Mouse (Mus musculus) layer of hippocampus, adult 6 months (tissue): ENCODE results near the gene Gnai2. TPM values are rescaled to one million over a fixed set of nuclear protein-coding genes. Genes with fewer than 3 reads are reported as not detected.

Source experiments
- long read RNA-seq, 2 experiments: library from polyadenylated mRNA; unstranded; transcript quantifications; one replicate each; pipeline ENCODE4 v2.0.0; 2019 to 2020
- polyA plus RNA-seq: library from polyadenylated mRNA; unstranded; fragments of <200 nt; fragmentation: Nextera tagmentation; gene quantifications from 2 replicates; pipeline ENCODE4 v1.2.3, GENCODE M21; 2021

Gene Gnai2
- polyA plus RNA-seq = 26.4 and 30.7 TPM in 2 replicates
- long read RNA-seq, experiment 1, transcript Gnai2-201 (9 exons, 2,215 nt) = major isoform, 11 of 41 reads
- long read RNA-seq, experiment 1, partial matches to known transcripts = 26 of 41 reads
- long read RNA-seq, experiment 1, other reads (novel, unspliced or antisense) = 0 of 41 reads
- long read RNA-seq, experiment 2, transcript Gnai2-201 (9 exons, 2,215 nt) = major isoform, 16 of 28 reads
- long read RNA-seq, experiment 2, partial matches to known transcripts = 8 of 28 reads
- long read RNA-seq, experiment 2, other reads (novel, unspliced or antisense) = 3 of 28 reads

DNA sequence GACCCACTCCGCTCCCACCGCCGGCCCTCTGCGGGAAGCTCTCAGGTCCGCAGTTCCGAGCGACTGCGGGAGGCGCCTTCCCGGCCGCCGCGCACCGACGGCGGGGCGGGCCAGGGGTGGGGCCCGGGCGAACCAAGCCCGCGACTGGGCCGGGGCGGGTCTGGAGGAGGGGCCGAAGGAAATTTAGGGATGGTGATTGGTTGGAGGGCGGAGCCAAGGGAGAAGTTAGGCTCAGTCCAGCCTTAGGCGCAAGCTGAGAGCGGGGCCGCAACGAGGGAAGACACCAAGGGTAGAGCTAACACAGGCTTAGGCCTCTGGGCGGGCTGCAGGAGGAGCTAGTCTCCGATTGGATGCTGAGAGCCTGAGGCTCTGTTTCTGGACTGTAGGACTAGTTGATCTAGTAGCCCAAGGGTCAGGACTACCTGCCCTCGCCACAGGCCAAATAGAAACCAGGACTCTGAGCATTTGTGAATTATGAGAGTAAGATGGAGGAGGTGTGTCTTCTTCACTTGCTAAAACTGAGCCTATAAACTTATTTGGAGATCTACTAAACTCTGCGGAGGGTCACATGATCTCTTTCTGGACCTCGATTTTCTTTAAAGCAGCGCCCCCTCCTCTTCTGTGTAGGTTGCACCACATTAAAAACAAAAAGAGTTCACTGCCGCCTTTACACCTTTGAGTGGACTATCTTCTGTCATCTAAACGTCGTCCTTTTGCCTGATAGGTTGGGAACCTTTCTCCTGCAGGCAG, at the start of gene Gnai2:
TSS of gene Gnai2 (minus strand) at position 89 of the 750 bp plus-strand sequence.

DNA sequence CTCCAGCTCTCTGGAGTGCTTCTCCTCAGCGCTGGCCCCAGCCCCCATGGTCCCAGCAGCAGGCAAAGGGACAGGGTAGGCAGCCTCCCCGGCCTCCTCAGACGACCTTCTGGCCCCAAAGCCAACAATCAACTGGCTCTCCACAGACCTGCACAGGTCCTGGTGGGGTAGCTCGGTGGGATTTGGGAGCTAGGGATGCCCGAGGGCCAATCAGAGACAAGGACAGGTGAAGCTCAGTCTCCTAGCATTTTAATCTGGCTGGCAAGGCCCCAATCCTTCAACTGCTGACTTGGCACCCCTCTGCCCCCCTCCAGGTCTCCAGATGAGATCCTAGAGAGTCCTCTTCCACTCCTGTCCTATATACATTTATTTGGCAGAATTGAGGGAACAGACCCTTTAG, 44.3 kb upstream of the Gnai2 start, which contains the start of gene Gnat1:
TSS of gene Gnat1 (minus strand) at position 212 of the 400 bp plus-strand sequence.

DNA sequence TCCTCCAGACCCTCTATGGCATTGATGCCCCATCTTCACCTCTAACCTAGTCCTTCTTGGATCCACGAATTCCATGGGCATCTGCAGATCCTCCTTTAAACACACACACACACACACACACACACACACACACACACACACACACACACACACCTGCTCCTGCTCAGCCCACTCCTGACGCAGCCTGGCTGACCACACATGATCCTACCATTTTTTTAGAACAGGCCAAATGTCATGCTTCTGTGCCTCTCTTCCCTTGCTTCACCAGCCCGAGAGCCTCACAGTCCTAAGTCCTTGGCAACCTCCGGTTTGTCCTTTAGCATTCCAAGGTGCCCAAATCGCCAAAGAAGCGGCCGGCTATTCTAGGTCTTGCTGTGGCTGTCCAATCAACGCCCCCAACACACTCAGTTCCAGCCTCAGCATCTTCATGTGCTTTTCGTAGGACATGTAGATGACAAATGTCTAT, 34.3 kb upstream of the Gnai2 start, which contains the start of gene Slc38a3:
TSS of gene Slc38a3 (minus strand) at position 51 of the 466 bp plus-strand sequence.

DNA sequence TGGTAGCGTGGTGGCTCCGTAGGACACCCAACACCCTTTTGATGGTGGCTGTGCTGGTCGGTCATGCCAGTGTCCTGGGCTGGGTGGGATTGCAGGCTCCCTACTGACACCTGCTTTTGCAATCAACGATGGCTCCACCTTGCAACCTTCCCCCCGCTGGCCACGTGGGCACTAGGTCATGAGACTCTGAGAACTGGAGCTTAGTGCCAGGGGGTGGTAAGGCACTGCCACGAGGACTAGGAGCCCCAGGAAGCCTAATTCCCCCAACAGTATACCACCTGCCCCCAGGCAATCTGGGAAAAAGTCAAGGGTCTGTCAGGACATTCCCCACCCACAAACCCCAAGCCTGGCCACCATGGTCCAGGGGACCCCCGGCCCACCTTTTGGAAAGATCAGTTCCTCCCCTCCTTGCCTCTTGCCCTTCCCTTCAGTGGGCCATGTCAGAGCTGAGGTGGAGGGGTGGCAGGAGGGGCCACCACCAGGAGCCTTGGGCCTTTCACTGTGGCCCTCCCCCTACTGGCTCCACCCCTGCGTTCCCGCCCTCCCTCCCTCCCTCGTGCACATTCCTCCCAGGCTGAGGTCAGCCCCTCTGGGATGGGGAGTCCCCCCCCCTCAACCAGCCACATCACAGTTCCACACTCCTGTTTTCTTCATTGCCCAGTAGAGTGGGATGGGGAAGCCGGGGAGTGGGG, 26.3 kb downstream of the Gnai2 start, which contains the start of gene Sema3b:
TSS of gene Sema3b (minus strand) at position 489 of the 692 bp plus-strand sequence.

DNA sequence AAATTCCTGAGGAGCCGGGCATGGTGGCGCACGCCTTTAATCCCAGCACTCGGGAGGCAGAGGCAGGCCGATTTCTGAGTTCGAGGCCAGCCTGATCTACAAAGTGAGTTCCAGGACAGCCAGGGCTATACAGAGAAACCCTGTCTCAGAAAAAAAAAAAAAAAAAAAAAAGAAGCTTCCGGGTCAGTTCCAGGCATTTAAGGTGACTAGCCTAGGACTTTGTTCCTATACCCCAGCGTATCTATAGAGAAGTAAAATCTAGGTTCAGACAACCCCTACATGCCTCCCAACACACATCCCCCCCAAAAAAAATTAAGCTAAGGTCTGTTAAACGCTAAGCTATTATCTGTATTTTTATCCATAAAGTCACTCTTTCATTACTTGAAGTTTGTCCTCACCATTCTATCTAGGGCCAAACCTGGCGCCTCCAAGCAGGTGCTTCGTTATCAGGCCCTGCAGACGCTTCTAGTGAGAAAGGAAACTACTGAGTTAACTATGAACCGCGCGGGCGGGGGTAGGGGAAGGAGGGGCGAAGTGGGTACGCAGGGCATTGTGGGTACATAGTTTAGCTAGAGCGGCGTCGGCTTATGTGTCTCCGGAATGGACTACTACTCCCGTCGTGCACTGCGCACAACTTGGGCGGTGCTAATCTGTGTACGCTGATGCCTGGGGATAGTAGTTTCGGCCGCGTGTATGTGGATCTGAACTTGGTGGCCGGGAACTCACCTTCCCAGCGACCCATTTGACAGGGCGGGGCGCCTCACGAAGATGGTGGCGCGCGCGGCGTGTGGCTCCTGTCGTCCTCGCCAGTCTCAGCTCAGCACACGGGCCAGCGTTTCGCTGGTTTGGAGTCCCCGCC, 48.0 kb downstream of the Gnai2 start, which contains the start of gene Ifrd2:
TSS of gene Ifrd2 (plus strand) at position 669 of the 859 bp plus-strand sequence.

DNA sequence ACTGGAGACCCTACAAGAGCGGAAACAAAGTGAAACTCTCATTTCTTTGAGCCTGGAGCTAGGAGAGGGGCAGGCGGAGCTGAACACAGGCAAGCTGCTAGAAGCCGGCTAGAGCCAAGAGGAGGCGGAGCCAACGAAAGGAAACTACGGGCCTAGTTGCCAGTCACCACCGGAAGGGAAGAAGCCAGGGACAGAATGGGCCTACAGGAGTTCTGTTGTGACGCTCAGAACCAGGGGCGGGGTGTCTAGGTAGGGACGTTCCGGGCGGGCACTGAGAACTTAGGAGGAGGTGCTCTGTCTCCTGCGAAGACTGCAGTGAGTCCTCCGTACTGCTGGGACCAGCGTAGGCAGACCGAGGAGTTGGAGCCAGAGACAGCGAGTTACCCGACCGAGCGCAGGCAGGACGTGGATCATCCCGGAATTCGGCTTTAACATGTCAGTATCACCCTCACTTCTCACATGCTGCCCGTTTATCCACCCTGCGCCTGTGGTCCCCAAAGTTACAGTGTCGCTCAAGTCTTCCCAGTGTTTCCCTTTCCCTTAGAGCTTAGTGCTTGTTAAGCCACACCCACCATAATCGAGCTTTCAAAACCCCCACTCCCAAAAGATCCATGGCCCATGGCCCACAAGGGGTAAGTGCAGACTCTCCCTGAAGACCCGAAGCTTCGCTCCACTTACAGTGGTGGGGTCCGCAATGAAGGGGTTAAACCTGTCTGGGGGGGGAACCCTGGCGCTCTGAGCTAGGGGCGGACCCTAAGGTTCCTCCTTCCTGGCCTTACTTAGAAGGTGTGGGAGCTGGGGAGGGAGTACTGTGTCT, 54.5 kb downstream of the Gnai2 start, which contains the start of gene Hyal3:
TSS of gene Hyal3 (plus strand) at position 318 of the 817 bp plus-strand sequence.

DNA sequence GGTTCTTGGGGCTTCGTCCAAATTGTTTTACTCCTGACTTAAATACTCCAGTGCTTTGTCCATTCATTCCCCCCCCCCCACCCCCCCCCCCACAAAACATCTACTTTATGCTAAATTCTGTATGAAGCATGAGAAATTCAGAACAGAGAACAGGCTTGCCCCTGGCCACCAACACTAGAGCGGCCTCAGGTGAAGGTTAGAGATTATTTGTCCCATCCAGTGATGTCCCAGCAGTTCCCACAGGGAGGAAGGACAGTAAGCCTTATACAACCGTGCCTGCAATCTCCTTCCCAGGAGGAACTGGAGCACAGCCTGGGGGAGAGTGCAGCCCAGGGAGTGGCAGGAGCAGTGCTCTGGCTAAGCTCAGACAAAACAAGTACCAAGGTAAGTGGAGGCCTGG, 56.6 kb downstream of the Gnai2 start, which contains the start of gene Naa80:
TSS of gene Naa80 (plus strand) at position 301 of the 400 bp plus-strand sequence.

DNA sequence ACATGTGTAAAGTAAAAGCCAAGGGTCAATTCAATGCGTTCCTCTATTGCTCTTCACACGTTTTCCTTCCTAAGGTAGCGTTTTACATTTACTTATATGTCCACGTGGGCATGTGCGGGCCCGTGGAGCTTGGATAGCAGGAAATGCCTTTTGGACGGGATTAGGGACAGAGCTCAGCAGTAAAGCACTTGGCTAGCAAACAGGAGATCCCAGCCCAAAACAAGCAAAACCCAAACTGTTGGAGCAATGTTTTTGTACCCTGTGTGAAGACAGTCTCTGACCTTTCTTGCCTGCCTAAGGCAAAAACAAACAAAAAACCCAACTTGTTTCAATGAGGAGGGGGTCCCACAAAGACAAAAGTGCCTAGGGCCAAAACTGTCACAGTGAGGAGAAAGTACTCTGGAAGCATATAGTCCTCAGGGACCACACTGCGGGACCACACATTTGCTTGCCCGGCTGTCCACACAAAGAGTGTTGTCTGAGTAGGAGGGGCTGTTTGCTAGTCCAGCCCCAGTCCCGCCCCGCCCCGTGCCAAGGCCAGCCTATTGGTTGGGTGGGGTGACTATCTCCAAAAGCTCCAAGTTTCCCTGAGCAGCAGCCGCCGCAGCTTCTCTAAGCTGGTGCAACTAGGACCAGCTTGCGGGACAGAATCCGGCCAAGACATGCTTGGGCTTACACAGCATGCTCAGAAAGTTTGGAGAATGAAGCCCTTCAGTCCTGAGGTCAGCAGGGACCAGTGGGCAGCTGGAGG, 58.6 kb downstream of the Gnai2 start, which contains the start of gene Hyal1:
TSS of gene Hyal1 (plus strand) at position 571 of the 751 bp plus-strand sequence.

DNA sequence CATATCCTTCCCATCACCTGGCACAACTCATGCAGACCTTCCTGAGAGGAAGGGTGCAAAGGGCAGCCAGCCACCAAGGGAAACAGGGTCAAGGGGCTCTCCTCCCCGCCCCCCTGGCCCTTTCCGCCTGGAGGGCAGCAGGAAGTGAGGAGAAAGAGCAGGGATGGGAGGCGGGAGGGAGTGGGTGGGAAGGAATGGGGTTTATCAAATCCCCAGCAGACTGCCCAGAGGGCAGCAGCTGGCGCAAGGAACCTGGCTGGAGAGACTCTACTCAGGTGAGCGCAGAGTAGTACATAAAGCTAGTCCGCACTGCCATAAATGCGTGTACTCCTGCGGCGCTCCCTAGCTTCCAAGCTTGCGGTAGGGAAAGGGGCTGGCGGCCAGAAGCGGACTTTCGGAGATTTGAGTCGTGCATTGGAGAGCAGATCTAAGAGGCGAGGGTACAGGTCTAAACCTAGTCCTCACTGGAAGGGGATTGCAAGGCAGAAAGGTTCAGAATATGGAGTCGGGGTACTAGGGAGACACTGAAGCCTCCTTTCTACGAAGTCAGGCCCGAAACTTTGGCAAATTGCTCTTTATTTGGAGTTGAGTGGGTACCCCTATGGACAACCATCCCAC, 67.4 kb downstream of the Gnai2 start, which contains the start of gene Hyal2:
TSS of gene Hyal2 (plus strand) at position 244 of the 618 bp plus-strand sequence.

Other genes starting within 250 kb of the Gnai2 start
- 5.3 and 5.4 TPM in 2 replicates for gene Cacna2d2, start 235.8 kb downstream of the Gnai2 start, polyA plus RNA-seq
- 40.5 and 46.0 TPM in 2 replicates for gene Tmem115, start 101.4 kb downstream of the Gnai2 start, polyA plus RNA-seq
- 44.2 and 47.5 TPM in 2 replicates for gene Cyb561d2, start 93.2 kb downstream of the Gnai2 start, polyA plus RNA-seq
- gene Nprl2, start 93.1 kb downstream of the Gnai2 start, polyA plus RNA-seq = 63.1 and 69.0 TPM in 2 replicates
- 4.1 and 7.1 TPM in 2 replicates for gene Zmynd10, start 88.1 kb downstream of the Gnai2 start, polyA plus RNA-seq
- gene Rassf1, start 83.8 kb downstream of the Gnai2 start, polyA plus RNA-seq = 9.8 and 10.1 TPM in 2 replicates
- gene Tusc2, start 72.1 kb downstream of the Gnai2 start, polyA plus RNA-seq = 100 and 108 TPM in 2 replicates
- 16.4 and 16.9 TPM in 2 replicates for gene Hyal2, start 67.4 kb downstream of the Gnai2 start, polyA plus RNA-seq
- gene Hyal1, start 58.4 kb downstream of the Gnai2 start, polyA plus RNA-seq = 3.7 and 4.0 TPM in 2 replicates
- gene Naa80, start 56.5 kb downstream of the Gnai2 start, polyA plus RNA-seq = 9.6 and 9.7 TPM in 2 replicates
- gene Hyal3, start 54.5 kb downstream of the Gnai2 start, polyA plus RNA-seq = 0.40 and 1.7 TPM in 2 replicates
- 4.4 and 4.7 TPM in 2 replicates for gene Ifrd2, start 47.7 kb downstream of the Gnai2 start, polyA plus RNA-seq
- 1.4 and 9.8 TPM in 2 replicates for gene Sema3b, start 26.1 kb downstream of the Gnai2 start, polyA plus RNA-seq
- 43.1 and 65.0 TPM in 2 replicates for gene Slc38a3, start 34.2 kb upstream of the Gnai2 start, polyA plus RNA-seq
- 26.0 and 27.1 TPM in 2 replicates for gene Gnat1, start 44.3 kb upstream of the Gnai2 start, polyA plus RNA-seq
- gene Sema3f, start 75.1 kb upstream of the Gnai2 start, polyA plus RNA-seq = 0.31 and 1.1 TPM in 2 replicates
- gene Rbm5, start 135.6 kb upstream of the Gnai2 start, polyA plus RNA-seq = 31.9 and 37.2 TPM in 2 replicates
- 20.0 and 20.5 TPM in 2 replicates for gene Rbm6, start 237.9 kb upstream of the Gnai2 start, polyA plus RNA-seq